Mouse (Mus musculus): ENCODE data around the gene Slc13a5. TPM values are rescaled to one million over a fixed set of nuclear protein-coding genes. Genes with fewer than 3 reads are reported as not detected.

Slc13a5 gene
- polyA plus RNA-seq, 1 experiment = 0.16 TPM

- no peaks in the 10 kb centered on the region for H3K79me3 ChIP-seq (ENCODE audit: low read depth)
- no peak overlapping the region for H3ac ChIP-seq (ENCODE audit: control insufficient read depth, insufficient read length, low read depth)
- TF ChIP-seq MYOG (IDR thresholded peaks at IDR 0.05; ENCODE audit: control insufficient read depth, extremely low read depth, insufficient read length) (no peak), FOSL1 (IDR thresholded peaks at IDR 0.05; ENCODE audit: insufficient read depth, low read length, poor library complexity, severe bottlenecking) (no peak), CEBPB (IDR thresholded peaks at IDR 0.05; ENCODE audit: low read depth) (no peak), MYOD1 (IDR thresholded peaks at IDR 0.05; ENCODE audit: control insufficient read depth, insufficient read length, low read depth) (no peak), USF1 (IDR thresholded peaks at IDR 0.05; ENCODE audit: low read depth) (no peak), MAX (IDR thresholded peaks at IDR 0.05) (no peak), CTCF (IDR thresholded peaks at IDR 0.05; ENCODE audit: control insufficient read depth, insufficient read depth, insufficient read length) (no peak)
- no peak overlapping the region for H3K4me3 ChIP-seq (ENCODE audit: insufficient read depth, poor library complexity, severe bottlenecking)
- H3K79me2 ChIP-seq (ENCODE audit: control insufficient read depth, insufficient read depth) = no peaks in the 10 kb centered on the region
- H3K36me3 ChIP-seq (ENCODE audit: control insufficient read depth, insufficient read depth) = no peaks in the 10 kb centered on the region
- no peaks in the 10 kb centered on the region for H3K27me3 ChIP-seq (ENCODE audit: control insufficient read depth, insufficient read depth, insufficient read length)
Measured at GRCm38 (mm10) chr11:72286651-72287050, 19.6 kb upstream of the Slc13a5 start.

GRCm38 (mm10) chr11:72285971-72286480 is 19.0 kb upstream of the Slc13a5 start:
- Histone ChIP-seq H3K36me3 (ENCODE audit: control insufficient read depth, insufficient read depth) (no peaks in the 10 kb centered on the region), H3K4me3 (ENCODE audit: insufficient read depth, poor library complexity, severe bottlenecking) (no peak overlapping the region), H3K27me3 (ENCODE audit: control insufficient read depth, insufficient read depth, insufficient read length) (no peaks in the 10 kb centered on the region), H3K79me2 (ENCODE audit: control insufficient read depth, insufficient read depth) (no peaks in the 10 kb centered on the region), H3K79me3 (ENCODE audit: low read depth) (no peaks in the 10 kb centered on the region), H3ac (ENCODE audit: control insufficient read depth, insufficient read length, low read depth) (no peak overlapping the region)
- TF ChIP-seq MYOD1 (IDR thresholded peaks at IDR 0.05; ENCODE audit: control insufficient read depth, insufficient read length, low read depth) (no peak), CEBPB (IDR thresholded peaks at IDR 0.05; ENCODE audit: low read depth) (no peak), FOSL1 (IDR thresholded peaks at IDR 0.05; ENCODE audit: insufficient read depth, low read length, poor library complexity, severe bottlenecking) (no peak), MAX (IDR thresholded peaks at IDR 0.05) (no peak), MYOG (IDR thresholded peaks at IDR 0.05; ENCODE audit: control insufficient read depth, extremely low read depth, insufficient read length) (no peak), CTCF (IDR thresholded peaks at IDR 0.05; ENCODE audit: control insufficient read depth, insufficient read depth, insufficient read length) (no peak), USF1 (IDR thresholded peaks at IDR 0.05; ENCODE audit: low read depth) (no peak)

DNA sequence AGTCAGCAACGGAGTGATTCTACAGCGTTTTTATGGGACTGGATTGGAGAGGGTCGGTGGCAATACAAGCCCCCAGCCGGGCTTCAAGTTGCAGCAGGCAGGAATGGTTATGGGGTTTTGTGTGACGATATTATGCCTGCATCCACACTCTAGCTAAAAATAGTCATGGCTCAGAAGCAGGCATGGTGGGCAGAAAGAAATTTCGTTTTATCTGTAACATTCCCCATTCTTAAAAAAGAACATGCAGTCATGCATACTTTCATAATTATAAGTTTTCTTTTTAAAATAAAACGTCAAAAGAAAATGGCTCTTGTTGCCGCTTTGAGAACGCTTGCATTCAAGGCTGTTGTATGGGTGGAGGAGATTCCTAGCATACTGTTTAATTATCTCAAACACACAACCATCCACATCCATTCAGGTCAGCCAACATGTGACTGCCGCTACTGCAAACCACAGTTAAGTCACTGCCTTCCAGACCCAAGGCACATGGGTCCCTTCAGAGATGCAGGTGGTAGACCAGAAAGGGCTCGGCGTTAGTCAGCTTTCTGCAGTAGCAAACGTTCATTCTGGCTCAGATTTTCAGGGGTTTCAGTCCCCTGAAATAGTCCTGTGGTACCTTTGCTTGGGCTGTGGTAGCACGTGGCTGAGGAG is 17.6 kb upstream of the Slc13a5 start:
- TF ChIP-seq FOSL1 (IDR thresholded peaks at IDR 0.05; ENCODE audit: insufficient read depth, low read length, poor library complexity, severe bottlenecking) (no peak), CTCF (IDR thresholded peaks at IDR 0.05; ENCODE audit: control insufficient read depth, insufficient read depth, insufficient read length) (no peak), MYOG (IDR thresholded peaks at IDR 0.05; ENCODE audit: control insufficient read depth, extremely low read depth, insufficient read length) (no peak), MYOD1 (IDR thresholded peaks at IDR 0.05; ENCODE audit: control insufficient read depth, insufficient read length, low read depth) (no peak), USF1 (IDR thresholded peaks at IDR 0.05; ENCODE audit: low read depth) (peak; percentile 74)
- H3K4me3 ChIP-seq (ENCODE audit: insufficient read depth, poor library complexity, severe bottlenecking) = no peak overlapping the region
- H3ac ChIP-seq (ENCODE audit: control insufficient read depth, insufficient read length, low read depth) = no peak overlapping the region
- H3K79me3 ChIP-seq (ENCODE audit: low read depth) = no peaks in the 10 kb centered on the region
- no peaks in the 10 kb centered on the region for H3K36me3 ChIP-seq (ENCODE audit: control insufficient read depth, insufficient read depth)
- H3K27me3 ChIP-seq (ENCODE audit: control insufficient read depth, insufficient read depth, insufficient read length) = no peaks in the 10 kb centered on the region
- H3K79me2 ChIP-seq (ENCODE audit: control insufficient read depth, insufficient read depth) = no peaks in the 10 kb centered on the region

DNA sequence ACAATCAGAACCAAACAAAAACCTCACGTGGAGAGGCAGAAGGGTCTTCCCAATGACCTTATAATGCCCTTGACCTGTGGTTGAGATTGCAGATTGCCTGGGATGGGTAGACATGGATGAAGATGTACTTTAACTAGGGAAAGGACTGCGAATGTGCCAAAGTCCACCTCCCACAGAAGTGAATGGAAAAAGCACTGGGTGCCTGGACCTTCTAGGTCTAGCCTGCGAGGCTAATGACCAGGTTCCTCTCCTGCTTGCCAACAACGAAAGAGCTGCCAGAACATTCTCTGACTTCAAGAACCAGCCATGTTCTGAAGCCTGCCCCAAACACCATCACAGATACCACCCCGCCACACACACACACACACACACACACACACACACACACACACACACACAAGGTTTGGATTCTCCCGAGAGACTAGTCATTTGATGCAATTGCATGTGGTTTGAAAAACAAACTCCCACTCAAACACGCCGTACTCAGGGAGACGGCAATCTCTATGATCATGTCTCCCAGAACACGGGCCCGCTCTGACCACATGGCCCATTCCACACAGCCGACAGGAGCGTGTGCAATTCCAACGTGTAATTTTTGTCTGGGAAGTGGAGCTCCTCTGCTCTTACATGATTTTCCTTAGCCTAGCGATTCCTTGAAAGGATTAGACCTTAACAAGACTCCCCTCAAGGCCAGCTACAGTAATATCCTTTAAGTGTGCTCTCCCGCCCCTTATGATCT is 16.6 kb upstream of the Slc13a5 start:
- H3ac ChIP-seq (ENCODE audit: control insufficient read depth, insufficient read length, low read depth) = no peak overlapping the region
- no peak overlapping the region for H3K4me3 ChIP-seq (ENCODE audit: insufficient read depth, poor library complexity, severe bottlenecking)
- H3K79me3 ChIP-seq (ENCODE audit: low read depth) = no peaks in the 10 kb centered on the region
- no peaks in the 10 kb centered on the region for H3K27me3 ChIP-seq (ENCODE audit: control insufficient read depth, insufficient read depth, insufficient read length)
- H3K79me2 ChIP-seq (ENCODE audit: control insufficient read depth, insufficient read depth) = no peaks in the 10 kb centered on the region
- TF ChIP-seq MYOD1 (IDR thresholded peaks at IDR 0.05; ENCODE audit: control insufficient read depth, insufficient read length, low read depth) = no peak
- TF ChIP-seq CTCF (IDR thresholded peaks at IDR 0.05; ENCODE audit: control insufficient read depth, insufficient read depth, insufficient read length) = no peak
- H3K36me3 ChIP-seq (ENCODE audit: control insufficient read depth, insufficient read depth) = no peaks in the 10 kb centered on the region

DNA sequence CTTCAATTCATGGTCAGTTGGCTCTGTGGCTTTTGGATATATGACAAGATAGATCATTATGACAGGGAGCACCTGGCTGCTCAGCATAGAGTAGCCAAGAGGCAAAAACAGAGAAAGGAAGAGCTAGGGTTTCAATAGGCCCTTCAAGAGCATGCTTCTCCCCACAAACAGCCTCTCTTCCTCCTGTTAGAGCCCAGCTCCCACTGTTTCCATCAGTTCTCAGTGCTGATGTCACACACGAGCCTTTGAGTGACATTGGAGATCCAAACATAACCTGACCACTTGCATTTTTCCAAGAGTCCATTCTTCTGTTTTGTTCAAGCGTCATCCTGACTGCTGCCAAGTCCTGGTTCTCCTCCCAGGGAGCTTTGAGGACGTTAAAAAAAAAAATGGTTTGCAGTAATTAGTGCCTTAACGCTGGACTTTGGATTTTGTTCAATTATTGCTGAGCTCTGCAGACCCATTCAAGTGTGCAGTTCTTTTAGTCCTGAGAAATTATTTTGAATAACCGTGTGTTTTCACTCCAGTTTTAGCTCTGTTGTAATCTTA is 14.9 kb upstream of the Slc13a5 start:
- Histone ChIP-seq H3K79me2 (ENCODE audit: control insufficient read depth, insufficient read depth) (no peaks in the 10 kb centered on the region), H3ac (ENCODE audit: control insufficient read depth, insufficient read length, low read depth) (no peak overlapping the region), H3K27me3 (ENCODE audit: control insufficient read depth, insufficient read depth, insufficient read length) (no peaks in the 10 kb centered on the region), H3K4me3 (ENCODE audit: insufficient read depth, poor library complexity, severe bottlenecking) (no peak overlapping the region), H3K79me3 (ENCODE audit: low read depth) (no peaks in the 10 kb centered on the region), H3K36me3 (ENCODE audit: control insufficient read depth, insufficient read depth) (no peaks in the 10 kb centered on the region)
- TF ChIP-seq MYOD1 (IDR thresholded peaks at IDR 0.05; ENCODE audit: control insufficient read depth, insufficient read length, low read depth) (peak; percentile 51), CTCF (IDR thresholded peaks at IDR 0.05; ENCODE audit: control insufficient read depth, insufficient read depth, insufficient read length) (no peak), MYOG (IDR thresholded peaks at IDR 0.05; ENCODE audit: control insufficient read depth, extremely low read depth, insufficient read length) (no peak), USF1 (IDR thresholded peaks at IDR 0.05; ENCODE audit: low read depth) (no peak), MAX (IDR thresholded peaks at IDR 0.05) (peak; percentile 41), CEBPB (IDR thresholded peaks at IDR 0.05; ENCODE audit: low read depth) (no peak), FOSL1 (IDR thresholded peaks at IDR 0.05; ENCODE audit: insufficient read depth, low read length, poor library complexity, severe bottlenecking) (no peak)

All from C2C12 (cell line).